Mouse (Mus musculus): ENCODE data around the gene Prox2. TPM values are rescaled to one million over a fixed set of nuclear protein-coding genes. Genes with fewer than 3 reads are reported as not detected.
A peak's percentile ranks its signal among the peaks of the same experiment; 100 is the strongest.

Gene Prox2
- polyA plus RNA-seq (2015; fragmentation: Nextera tagmentation; extraction: Ambion mirVana): 2.9 and 3.0 TPM in 2 replicates

DNA sequence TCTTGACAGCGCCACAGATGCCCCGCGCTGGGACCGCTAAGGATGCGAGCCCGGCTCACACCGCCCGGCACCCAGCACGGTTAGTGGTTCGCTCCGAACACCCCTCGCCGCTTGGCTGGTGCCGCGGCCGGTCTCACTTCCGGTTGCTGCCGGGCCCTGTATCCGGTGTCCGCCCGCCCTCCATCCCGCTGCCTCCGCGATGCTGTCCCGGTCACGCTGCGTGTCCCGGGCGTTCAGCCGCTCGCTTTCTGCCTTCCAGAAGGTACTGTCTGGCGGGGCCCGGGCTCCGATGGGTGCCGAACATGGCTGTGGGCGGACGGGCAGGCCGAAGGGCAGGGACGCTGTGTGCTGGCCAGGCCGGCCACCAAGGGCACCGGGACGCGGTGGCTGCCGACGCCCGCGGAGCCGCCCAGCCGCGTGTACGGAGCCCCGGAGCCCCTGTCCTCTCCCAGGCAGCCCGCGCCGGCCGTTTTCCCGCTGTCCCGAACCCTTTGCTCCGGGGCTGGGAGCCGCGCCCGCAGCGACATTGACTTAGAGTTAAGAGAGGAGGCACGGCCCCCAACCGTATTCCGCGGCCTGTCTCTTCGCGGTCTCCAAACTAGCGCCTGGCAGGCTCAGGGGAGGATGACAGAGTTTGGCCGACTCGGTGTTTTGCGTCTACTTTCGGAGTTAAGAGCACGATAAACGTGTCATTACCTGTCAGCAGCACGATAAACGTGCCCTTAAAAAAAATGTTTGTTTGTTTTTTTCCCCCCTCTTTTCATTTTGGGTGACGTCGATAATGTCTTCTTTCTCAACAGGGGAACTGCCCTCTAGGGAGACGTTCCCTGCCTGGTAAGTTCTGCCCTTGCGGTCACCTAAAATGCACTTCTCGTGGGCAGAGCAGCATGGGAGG, at the start of gene Prox2, which contains the start of gene Dlst:
Gene Prox2 (minus strand): TSS at position 62 of the 895 bp plus-strand sequence.
Gene Dlst (plus strand): TSS at position 136 of the 895 bp plus-strand sequence.
- under 1% methylated on average over 83 of the region's 83 CpGs for WGBS
- H3K9ac ChIP-seq (ENCODE audit: low read length): peak within 1 kb of the TSS; percentile 99
- ATAC-seq (ENCODE audit: insufficient read depth, low FRiP score): peak; percentile 95
- H3K9me3 ChIP-seq (replicated peaks; ENCODE audit: control insufficient read depth, low read length): no peaks in the 10 kb centered on the region
- peak within 1 kb of the TSS; percentile 87 for H3K27ac ChIP-seq (ENCODE audit: low read length)
- no peaks in the 10 kb centered on the region for H3K27me3 ChIP-seq (ENCODE audit: control insufficient read depth, insufficient read depth, low read length)
- peak within 1 kb of the TSS; percentile 84 for H3K4me2 ChIP-seq (ENCODE audit: low read depth, low read length)
- peaks cover 32% of the 10 kb centered on the region for H3K4me1 ChIP-seq (ENCODE audit: control insufficient read depth, insufficient read depth, low read length)
- H3K36me3 ChIP-seq (ENCODE audit: control insufficient read depth, insufficient read depth, low read length): no peaks in the 10 kb centered on the region
- H3K4me3 ChIP-seq (replicated peaks; ENCODE audit: low read length): peak within 1 kb of the TSS; percentile 96

DNA sequence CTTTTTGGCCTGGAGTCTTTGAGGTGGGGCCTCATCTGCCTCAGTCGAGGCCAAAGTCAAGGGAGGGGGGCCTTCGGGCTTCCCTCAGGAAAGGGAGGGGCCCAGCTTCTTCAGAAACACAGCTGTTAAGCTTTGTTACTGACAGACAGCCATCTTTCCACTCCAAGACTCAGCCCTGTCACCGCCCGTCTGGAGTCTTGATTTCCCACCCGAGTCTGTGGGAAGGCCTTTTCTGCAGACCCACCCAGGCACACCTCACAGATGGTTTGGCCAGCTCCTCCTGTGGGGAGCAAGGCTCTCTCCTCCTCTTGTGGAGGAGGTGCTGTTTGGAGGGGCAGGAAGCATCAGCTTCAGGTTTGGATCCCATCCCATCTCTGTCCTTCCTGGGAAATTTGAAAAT, 49.0 kb upstream of the Prox2 start:
- Histone ChIP-seq H3K36me3 (ENCODE audit: control insufficient read depth, insufficient read depth, low read length) (no peaks in the 10 kb centered on the region), H3K4me2 (ENCODE audit: low read depth, low read length) (no peak overlapping the region), H3K27ac (ENCODE audit: low read length) (no peak overlapping the region; the same call in 1 of the 2 replicates), H3K4me3 (replicated peaks; ENCODE audit: low read length) (no peak overlapping the region), H3K4me1 (ENCODE audit: control insufficient read depth, insufficient read depth, low read length) (peaks cover 5% of the 10 kb centered on the region; the same call in 1 of the 2 replicates), H3K27me3 (ENCODE audit: control insufficient read depth, insufficient read depth, low read length) (no peaks in the 10 kb centered on the region), H3K9ac (ENCODE audit: low read length) (no peak overlapping the region), H3K9me3 (replicated peaks; ENCODE audit: control insufficient read depth, low read length) (no peaks in the 10 kb centered on the region)
- ATAC-seq (ENCODE audit: insufficient read depth, low FRiP score): no peak
- 62% methylated on average over 5 of the region's 5 CpGs for WGBS

DNA sequence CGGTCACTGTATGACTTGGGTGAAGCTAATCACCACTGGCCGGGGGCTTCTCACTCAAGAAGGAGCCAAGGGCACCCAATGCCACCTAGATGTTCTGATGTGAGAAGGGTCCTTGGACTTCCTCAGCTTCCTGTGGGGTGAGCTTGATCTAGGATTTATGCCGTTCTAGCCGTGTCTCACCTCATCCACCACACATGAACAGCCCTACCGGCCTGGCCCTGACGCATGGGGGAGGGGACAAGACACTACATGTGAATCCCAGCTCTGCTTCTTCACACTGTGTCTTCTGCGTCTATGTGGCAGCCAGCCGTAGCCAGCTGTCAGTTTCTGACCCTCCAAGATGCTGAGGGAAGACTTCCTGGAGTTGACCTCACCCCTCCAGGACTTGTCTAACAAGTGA, 48.2 kb upstream of the Prox2 start:
- ATAC-seq (ENCODE audit: insufficient read depth, low FRiP score): no peak; the same call in 1 of the 2 replicates

DNA sequence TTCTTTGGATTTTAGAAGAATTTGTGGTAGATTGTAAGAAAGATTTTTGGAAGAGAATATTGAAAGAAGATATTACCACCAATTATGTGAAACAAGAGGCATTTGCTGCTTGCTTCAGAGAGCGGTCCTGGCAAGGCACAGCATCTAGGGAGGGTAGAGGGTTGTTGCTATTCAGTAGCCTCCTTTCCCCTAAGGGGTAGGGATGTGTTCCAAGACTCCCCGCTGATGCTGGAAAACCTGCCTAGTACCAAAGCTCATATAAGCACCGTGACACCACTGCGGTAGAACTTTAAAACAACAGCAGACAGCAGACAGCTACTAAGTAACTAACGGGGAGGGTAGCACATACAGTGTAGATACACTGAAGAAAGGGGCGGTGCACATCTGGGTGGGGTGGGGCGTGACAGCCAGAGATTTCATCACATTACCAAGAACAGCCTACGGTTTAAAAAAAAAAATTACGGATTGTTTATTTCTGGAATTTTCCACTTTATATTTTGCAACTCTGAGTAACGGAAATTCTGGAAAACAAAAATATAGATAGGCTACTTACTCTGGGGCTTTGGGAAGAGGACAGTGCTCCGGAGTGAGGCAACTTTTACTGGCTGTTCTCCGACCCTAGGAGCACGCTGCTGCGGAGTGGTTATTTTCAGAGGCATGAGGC, 47.4 kb upstream of the Prox2 start:
- Histone ChIP-seq H3K36me3 (ENCODE audit: control insufficient read depth, insufficient read depth, low read length) (no peaks in the 10 kb centered on the region), H3K4me3 (replicated peaks; ENCODE audit: low read length) (no peak overlapping the region), H3K4me2 (ENCODE audit: low read depth, low read length) (no peak overlapping the region), H3K27me3 (ENCODE audit: control insufficient read depth, insufficient read depth, low read length) (no peaks in the 10 kb centered on the region), H3K9me3 (replicated peaks; ENCODE audit: control insufficient read depth, low read length) (no peaks in the 10 kb centered on the region), H3K4me1 (ENCODE audit: control insufficient read depth, insufficient read depth, low read length) (peaks cover 5% of the 10 kb centered on the region; the same call in 1 of the 2 replicates), H3K27ac (ENCODE audit: low read length) (no peak overlapping the region), H3K9ac (ENCODE audit: low read length) (no peak overlapping the region)
- WGBS: 86% methylated on average over 14 of the region's 14 CpGs
- no peak for ATAC-seq (ENCODE audit: insufficient read depth, low FRiP score)

More for the DNA sequence above, 48.2 kb upstream of the Prox2 start:
- no peaks in the 10 kb centered on the region for H3K9me3 ChIP-seq (replicated peaks; ENCODE audit: control insufficient read depth, low read length)
- no peak overlapping the region for H3K4me2 ChIP-seq (ENCODE audit: low read depth, low read length)
- H3K27ac ChIP-seq (ENCODE audit: low read length): no peak overlapping the region
- H3K9ac ChIP-seq (ENCODE audit: low read length): no peak overlapping the region
- peaks cover 5% of the 10 kb centered on the region; the same call in 1 of the 2 replicates for H3K4me1 ChIP-seq (ENCODE audit: control insufficient read depth, insufficient read depth, low read length)
- 82% methylated on average over 8 of the region's 8 CpGs for WGBS
- no peak overlapping the region for H3K4me3 ChIP-seq (replicated peaks; ENCODE audit: low read length)
- no peaks in the 10 kb centered on the region for H3K27me3 ChIP-seq (ENCODE audit: control insufficient read depth, insufficient read depth, low read length)
- no peaks in the 10 kb centered on the region for H3K36me3 ChIP-seq (ENCODE audit: control insufficient read depth, insufficient read depth, low read length)

DNA sequence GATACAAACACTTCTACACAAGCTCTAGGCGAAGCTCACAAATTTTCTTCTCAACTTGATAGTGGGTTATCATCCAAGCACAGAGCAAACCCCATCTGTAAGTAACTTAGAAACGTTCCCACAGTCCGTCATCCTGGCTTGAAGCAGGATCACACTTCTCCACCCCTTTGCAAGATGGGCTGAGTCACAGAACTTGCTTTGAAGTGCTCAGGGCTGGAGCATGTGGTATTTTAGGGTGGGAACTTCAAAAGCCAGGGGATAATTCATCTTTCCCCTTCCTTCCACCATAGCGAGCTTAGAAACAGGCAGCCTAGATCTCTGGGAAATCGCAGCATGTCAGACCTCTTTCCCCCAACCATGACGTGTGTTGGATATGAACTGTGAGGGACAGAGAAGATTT, 45.8 kb upstream of the Prox2 start:
- WGBS: 22% methylated on average over 6 of the region's 6 CpGs
- Histone ChIP-seq H3K9ac (ENCODE audit: low read length) (no peak overlapping the region), H3K36me3 (ENCODE audit: control insufficient read depth, insufficient read depth, low read length) (no peaks in the 10 kb centered on the region), H3K4me3 (replicated peaks; ENCODE audit: low read length) (no peak overlapping the region), H3K27ac (ENCODE audit: low read length) (no peak overlapping the region), H3K4me2 (ENCODE audit: low read depth, low read length) (no peak overlapping the region), H3K27me3 (ENCODE audit: control insufficient read depth, insufficient read depth, low read length) (peaks cover 5% of the 10 kb centered on the region), H3K4me1 (ENCODE audit: control insufficient read depth, insufficient read depth, low read length) (peaks cover 9% of the 10 kb centered on the region), H3K9me3 (replicated peaks; ENCODE audit: control insufficient read depth, low read length) (no peaks in the 10 kb centered on the region)
- no peak for ATAC-seq (ENCODE audit: insufficient read depth, low FRiP score)

DNA sequence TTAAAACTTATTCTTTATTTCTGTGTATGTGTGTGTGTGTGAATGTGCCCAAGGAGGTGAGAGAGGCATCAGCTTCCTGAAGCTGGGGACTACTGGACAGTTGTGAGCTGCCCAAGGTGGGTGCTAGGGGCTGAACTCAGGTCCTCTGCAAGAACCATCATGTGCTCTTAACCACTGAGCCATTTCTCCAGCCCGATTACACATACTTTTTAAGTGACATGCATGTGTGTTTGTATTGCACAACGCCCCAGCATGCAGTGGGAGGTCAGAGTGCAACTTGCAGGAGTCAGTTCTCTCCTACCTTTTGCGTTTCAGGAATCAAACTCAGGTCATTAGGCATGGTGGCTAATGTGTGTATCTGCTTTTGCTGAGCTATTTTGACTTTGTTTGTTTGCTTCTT, 42.5 kb upstream of the Prox2 start:
- Histone ChIP-seq H3K27me3 (ENCODE audit: control insufficient read depth, insufficient read depth, low read length) (peaks cover 15% of the 10 kb centered on the region), H3K9ac (ENCODE audit: low read length) (no peak overlapping the region), H3K4me2 (ENCODE audit: low read depth, low read length) (no peak overlapping the region), H3K9me3 (replicated peaks; ENCODE audit: control insufficient read depth, low read length) (no peaks in the 10 kb centered on the region), H3K4me1 (ENCODE audit: control insufficient read depth, insufficient read depth, low read length) (peaks cover 12% of the 10 kb centered on the region), H3K27ac (ENCODE audit: low read length) (no peak overlapping the region), H3K4me3 (replicated peaks; ENCODE audit: low read length) (no peak overlapping the region), H3K36me3 (ENCODE audit: control insufficient read depth, insufficient read depth, low read length) (no peaks in the 10 kb centered on the region)
- no peak for ATAC-seq (ENCODE audit: insufficient read depth, low FRiP score)
- WGBS: 63% methylated on average over 3 of the region's 3 CpGs

DNA sequence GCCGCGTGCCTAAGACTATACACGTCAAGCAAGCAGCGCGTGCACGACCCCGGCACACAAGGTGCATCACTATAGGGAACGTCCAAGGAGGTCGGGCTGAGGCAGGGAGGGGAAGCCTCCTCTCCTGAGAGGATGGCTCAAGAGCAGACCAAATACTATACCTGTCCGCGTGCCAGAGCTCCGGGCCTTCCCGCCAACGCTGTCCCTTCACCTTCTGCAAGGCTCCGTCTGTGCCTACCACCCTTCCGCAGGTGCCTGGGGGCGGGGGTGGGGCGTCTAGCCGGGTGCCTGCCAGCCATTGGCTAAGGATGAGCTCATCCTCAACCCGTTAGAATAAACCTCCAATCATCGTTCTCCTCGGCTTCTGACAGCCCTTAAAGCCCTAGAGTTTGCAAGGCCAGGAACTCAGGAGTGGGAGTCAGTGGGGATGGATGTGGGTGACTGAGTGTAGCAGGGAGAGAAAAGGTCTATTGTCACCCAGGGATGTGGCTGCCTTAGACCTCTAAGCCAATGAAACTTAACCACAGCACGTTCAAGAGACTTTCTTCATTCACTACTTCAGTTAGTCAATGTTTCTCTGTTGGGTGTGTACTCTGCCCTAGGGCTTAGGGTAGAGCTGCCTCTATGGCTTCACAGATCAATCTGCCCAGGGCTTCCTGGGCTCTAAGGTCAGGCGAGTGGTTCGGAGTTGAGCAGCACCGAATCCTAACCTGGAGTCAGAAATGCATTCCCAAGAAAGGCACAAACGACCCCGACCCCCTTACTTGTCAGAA, 40.6 kb upstream of the Prox2 start, which contains the start of gene Rps6kl1:
Gene Rps6kl1 (minus strand): TSS at position 263 of the 773 bp plus-strand sequence.
- peaks cover 12% of the 10 kb centered on the region for H3K4me1 ChIP-seq (ENCODE audit: control insufficient read depth, insufficient read depth, low read length)
- ATAC-seq (ENCODE audit: insufficient read depth, low FRiP score): peak; percentile 66; the same call in 1 of the 2 replicates
- peak within 1 kb of the TSS; percentile 26 for H3K4me3 ChIP-seq (replicated peaks; ENCODE audit: low read length)
- no peaks in the 10 kb centered on the region for H3K36me3 ChIP-seq (ENCODE audit: control insufficient read depth, insufficient read depth, low read length)
- no peak within 1 kb of the TSS for H3K27ac ChIP-seq (ENCODE audit: low read length)
- peak within 1 kb of the TSS; percentile 39 for H3K9ac ChIP-seq (ENCODE audit: low read length)
- peak within 1 kb of the TSS; percentile 44 for H3K4me2 ChIP-seq (ENCODE audit: low read depth, low read length)
- no peaks in the 10 kb centered on the region for H3K9me3 ChIP-seq (replicated peaks; ENCODE audit: control insufficient read depth, low read length)
- peaks cover 15% of the 10 kb centered on the region for H3K27me3 ChIP-seq (ENCODE audit: control insufficient read depth, insufficient read depth, low read length)
- 17% methylated on average over 28 of the region's 28 CpGs for WGBS

DNA sequence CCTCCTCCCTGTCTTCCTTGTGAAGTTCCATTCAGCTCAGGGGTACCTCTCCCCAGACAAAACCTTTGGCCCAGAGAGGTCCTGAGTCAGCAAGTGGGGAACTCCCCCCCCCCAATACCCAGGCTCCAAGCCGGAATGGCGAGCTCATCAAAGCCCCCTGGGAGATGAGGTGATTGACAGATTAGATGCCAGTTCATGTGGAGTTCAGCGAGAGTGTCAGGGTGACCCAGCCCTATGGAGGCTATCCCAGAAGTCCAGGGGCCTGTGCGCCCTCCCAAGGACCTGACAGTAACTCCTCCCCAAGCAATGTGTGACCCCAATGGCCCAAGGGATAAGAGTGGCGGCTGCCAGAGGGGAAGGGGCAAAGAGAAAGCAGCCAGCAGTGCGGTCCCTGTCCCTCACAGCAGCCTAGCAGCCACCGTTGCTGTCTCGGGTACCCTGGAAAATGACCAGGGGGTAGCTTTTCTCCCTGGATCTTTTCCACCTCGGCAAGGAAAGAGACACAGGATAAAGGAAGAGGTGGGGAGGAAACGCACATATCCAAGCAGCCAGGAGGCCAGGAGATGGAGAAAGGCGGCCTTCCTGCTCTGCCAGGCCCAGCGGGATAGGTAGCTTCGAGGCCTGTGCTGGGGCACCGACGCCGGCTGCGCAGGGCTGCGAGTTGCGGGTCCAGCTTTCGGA, 39.9 kb upstream of the Prox2 start:
- no peaks in the 10 kb centered on the region for H3K9me3 ChIP-seq (replicated peaks; ENCODE audit: control insufficient read depth, low read length)
- no peak overlapping the region for H3K27ac ChIP-seq (ENCODE audit: low read length)
- H3K4me1 ChIP-seq (ENCODE audit: control insufficient read depth, insufficient read depth, low read length): peaks cover 16% of the 10 kb centered on the region
- H3K27me3 ChIP-seq (ENCODE audit: control insufficient read depth, insufficient read depth, low read length): peaks cover 15% of the 10 kb centered on the region
- no peaks in the 10 kb centered on the region for H3K36me3 ChIP-seq (ENCODE audit: control insufficient read depth, insufficient read depth, low read length)
- peak overlapping the region; percentile 39 for H3K9ac ChIP-seq (ENCODE audit: low read length)
- ATAC-seq (ENCODE audit: insufficient read depth, low FRiP score): no peak
- H3K4me2 ChIP-seq (ENCODE audit: low read depth, low read length): peak overlapping the region; percentile 44
- H3K4me3 ChIP-seq (replicated peaks; ENCODE audit: low read length): peak overlapping the region; percentile 26
- 17% methylated on average over 20 of the region's 20 CpGs for WGBS
